ENCODE assay signal across 15 mouse cellular contexts in the genomic region with DNA sequence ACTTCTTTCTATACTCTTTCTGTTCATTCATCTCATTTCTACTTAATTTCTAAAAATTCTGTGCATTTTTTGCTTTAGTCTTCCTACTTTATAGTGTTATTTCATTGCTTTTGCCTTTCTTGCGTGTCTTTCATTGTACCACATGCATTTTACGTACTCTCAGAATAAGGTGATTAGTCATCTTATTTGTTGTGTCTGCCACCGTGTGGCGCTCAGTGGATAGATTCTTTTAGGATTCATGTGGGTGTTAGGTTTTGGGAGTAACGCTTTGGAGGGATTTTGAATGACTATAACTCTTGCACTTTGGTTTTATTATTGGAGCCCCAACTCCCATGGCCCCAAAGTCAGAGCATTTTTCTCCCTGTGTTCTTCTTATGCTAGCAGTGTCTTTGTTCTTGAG.
DNase-seq lines count a peak whose midpoint lies in the region; ATAC-seq and TF ChIP-seq lines count a peak whose summit lies in the region.
"Had no signal": no experiment of that assay in that cellular context is flagged by ENCODE, and none has a peak within 500 bp of the region (broad histone marks: within the 10 kb centered on the region; RNA-seq: fewer than 3 reads in every experiment).

No protein-coding gene starts in this region.

- no peak overlapping the region for H3K27ac ChIP-seq in midbrain, postnatal 0 days (ENCODE audit: low read depth, low read length)
- H3K27ac ChIP-seq in midbrain, embryonic 16.5 days (ENCODE audit: low read length), result no peak overlapping the region
- H3K27ac ChIP-seq: heart, embryonic 13.5 days; limb, embryonic 12.5 days had no signal

- 67% methylated on average over 5 of the region's 5 CpGs for WGBS in midbrain, postnatal 0 days
- WGBS in midbrain, embryonic 16.5 days, result 71% methylated on average over 5 of the region's 5 CpGs

- H3K4me1 ChIP-seq in midbrain, postnatal 0 days (ENCODE audit: insufficient read depth, low read length), result no peaks in the 10 kb centered on the region
- peaks cover 17% of the 10 kb centered on the region for H3K4me1 ChIP-seq in midbrain, embryonic 16.5 days (ENCODE audit: control insufficient read depth, insufficient read depth, low read length)
- H3K4me1 ChIP-seq: heart, embryonic 13.5 days; limb, embryonic 12.5 days; megakaryocyte, embryonic 14.5 days had no signal

- no peak for DNase-seq in frontal cortex, postnatal 10 days (ENCODE audit: low spot score in 2 of 2)
- DNase-seq in kidney, postnatal 4 days, result peak; percentile 13 to 17
- no peak for DNase-seq in kidney, adult 18-20 months
- peak; percentile 54 for DNase-seq in midbrain, postnatal 0 days (ENCODE audit: low spot score)
- no peak for DNase-seq in urinary bladder, postnatal 4 days (ENCODE audit: low spot score in 2 of 2)
- DNase-seq: adrenal gland, postnatal 10 days; cerebellum, adult 9-10 months; gastrocnemius, postnatal 36 days; spleen, adult 18-20 months; thymus, postnatal 14 days had no signal

- no peaks in the 10 kb centered on the region for H3K9me3 ChIP-seq in midbrain, postnatal 0 days (ENCODE audit: low read length)
- H3K9me3 ChIP-seq in midbrain, embryonic 16.5 days (replicated peaks; ENCODE audit: control insufficient read depth, low read length, poor library complexity, severe bottlenecking), result no peaks in the 10 kb centered on the region
- H3K9me3 ChIP-seq: heart, embryonic 13.5 days; limb, embryonic 12.5 days; megakaryocyte, embryonic 14.5 days had no signal

- peak; percentile 69 for ATAC-seq in frontal cortex, adult (ENCODE audit: low TSS enrichment)
- no peak for ATAC-seq in midbrain, postnatal 0 days (ENCODE audit: low FRiP score)
- ATAC-seq in midbrain, embryonic 16.5 days, result no peak

- H3K4me2 ChIP-seq in midbrain, postnatal 0 days (ENCODE audit: low read depth, low read length, poor library complexity, severe bottlenecking), result no peak overlapping the region
- H3K4me2 ChIP-seq in midbrain, embryonic 16.5 days (ENCODE audit: low read length), result no peak overlapping the region
- H3K4me2 ChIP-seq: heart, embryonic 13.5 days; limb, embryonic 12.5 days had no signal

- H3K9ac ChIP-seq in midbrain, postnatal 0 days (replicated peaks; ENCODE audit: low read length, poor library complexity, severe bottlenecking), result no peak overlapping the region
- H3K9ac ChIP-seq in midbrain, embryonic 16.5 days (ENCODE audit: low read depth, low read length), result no peak overlapping the region
- H3K9ac ChIP-seq: heart, embryonic 13.5 days; limb, embryonic 12.5 days had no signal

- peak; percentile 64 for TF ChIP-seq CTCF in midbrain, postnatal 0 days (IDR thresholded peaks at IDR 0.05)

- H3K36me3 ChIP-seq in midbrain, postnatal 0 days (ENCODE audit: insufficient read depth, low read length), result no peaks in the 10 kb centered on the region
- no peaks in the 10 kb centered on the region for H3K36me3 ChIP-seq in midbrain, embryonic 16.5 days (ENCODE audit: control insufficient read depth, insufficient read depth, low read length)
- H3K36me3 ChIP-seq: heart, embryonic 13.5 days; limb, embryonic 12.5 days had no signal

- H3K27me3 ChIP-seq in midbrain, postnatal 0 days (ENCODE audit: insufficient read depth, low read length), result no peaks in the 10 kb centered on the region
- H3K27me3 ChIP-seq in midbrain, embryonic 16.5 days (ENCODE audit: control insufficient read depth, insufficient read depth, low read depth, low read length), result no peaks in the 10 kb centered on the region
- H3K27me3 ChIP-seq: heart, embryonic 13.5 days; limb, embryonic 12.5 days; megakaryocyte, embryonic 14.5 days had no signal

- H3K4me3 ChIP-seq in midbrain, postnatal 0 days (ENCODE audit: low read depth, low read length), result no peak overlapping the region
- no peak overlapping the region for H3K4me3 ChIP-seq in midbrain, embryonic 16.5 days (ENCODE audit: low read depth, low read length)
- H3K4me3 ChIP-seq: heart, embryonic 13.5 days; limb, embryonic 12.5 days; megakaryocyte, embryonic 14.5 days had no signal

Comparison
In these comparisons a context has a peak if more than half of its experiments do, and no peak if none do; other contexts are left out.
1. DNase-seq: peak in kidney, postnatal 4 days (2 of 2) and midbrain, postnatal 0 days (single experiment); none in frontal cortex, postnatal 10 days (0 of 2), kidney, adult 18-20 months (single experiment) and urinary bladder, postnatal 4 days (0 of 2).